Mouse (Mus musculus) ZHBTc4 (cell line): Measurements from ENCODE around the gene Med24.

ENCODE experiments used
- DNase-seq: peaks from one replicate; pipeline ENCODE4 v3.0.0-alpha.2; 2011; ENCODE audit warnings: low read depth, low spot score

Gene Med24

GRCm38 (mm10) chr11:98729119-98729588 lies at the start of gene Med24:
Med24 (minus strand) TSS chr11:98729435.
- peak; percentile 93 for DNase-seq

GRCm38 (mm10) chr11:98777888-98778287 lies 48.7 kb upstream of the Med24 start:
- no peak for DNase-seq

- DNase-seq, result peak; percentile 92
These were observed 47.8 kb upstream of the Med24 start for GRCm38 (mm10) chr11:98776843-98777590.

- DNase-seq, result peak; percentile 44
These were observed 47.0 kb upstream of the Med24 start for GRCm38 (mm10) chr11:98776052-98776764.

DNA sequence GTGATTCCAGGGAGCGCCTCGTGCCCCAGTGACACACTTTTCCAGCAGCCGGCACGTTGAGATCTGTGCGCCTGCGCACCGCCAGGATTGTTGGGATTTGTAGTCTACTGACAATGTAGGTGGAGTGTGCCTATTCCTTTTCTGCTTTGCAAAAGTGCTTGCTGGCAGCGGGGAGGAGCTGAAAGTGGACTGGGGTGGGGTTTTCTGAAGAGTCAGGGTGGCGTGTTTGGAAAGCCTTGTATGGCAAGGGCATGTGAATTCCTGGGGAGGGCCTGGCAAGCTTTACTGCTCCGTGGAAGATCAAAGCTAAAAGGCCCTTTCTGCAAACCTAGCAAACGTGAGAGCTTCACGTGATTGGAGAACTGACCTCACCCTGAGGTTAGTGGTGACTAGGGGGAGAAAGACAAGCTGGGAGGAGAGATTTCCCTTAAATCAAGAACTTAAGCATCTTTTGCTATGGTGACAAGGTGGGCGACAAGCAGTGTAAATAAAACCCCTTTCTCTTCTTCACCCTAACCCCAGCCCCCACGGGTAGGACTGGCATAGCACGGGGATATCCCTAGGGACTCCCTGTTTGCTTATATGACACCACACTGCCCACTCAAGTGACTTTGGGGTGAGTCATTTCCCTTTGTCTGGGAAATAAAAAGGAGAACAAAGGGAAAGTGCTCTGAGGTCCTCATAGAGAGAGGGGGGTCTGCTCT lies 46.3 kb upstream of the Med24 start:
- peak; percentile 99 for DNase-seq

DNA sequence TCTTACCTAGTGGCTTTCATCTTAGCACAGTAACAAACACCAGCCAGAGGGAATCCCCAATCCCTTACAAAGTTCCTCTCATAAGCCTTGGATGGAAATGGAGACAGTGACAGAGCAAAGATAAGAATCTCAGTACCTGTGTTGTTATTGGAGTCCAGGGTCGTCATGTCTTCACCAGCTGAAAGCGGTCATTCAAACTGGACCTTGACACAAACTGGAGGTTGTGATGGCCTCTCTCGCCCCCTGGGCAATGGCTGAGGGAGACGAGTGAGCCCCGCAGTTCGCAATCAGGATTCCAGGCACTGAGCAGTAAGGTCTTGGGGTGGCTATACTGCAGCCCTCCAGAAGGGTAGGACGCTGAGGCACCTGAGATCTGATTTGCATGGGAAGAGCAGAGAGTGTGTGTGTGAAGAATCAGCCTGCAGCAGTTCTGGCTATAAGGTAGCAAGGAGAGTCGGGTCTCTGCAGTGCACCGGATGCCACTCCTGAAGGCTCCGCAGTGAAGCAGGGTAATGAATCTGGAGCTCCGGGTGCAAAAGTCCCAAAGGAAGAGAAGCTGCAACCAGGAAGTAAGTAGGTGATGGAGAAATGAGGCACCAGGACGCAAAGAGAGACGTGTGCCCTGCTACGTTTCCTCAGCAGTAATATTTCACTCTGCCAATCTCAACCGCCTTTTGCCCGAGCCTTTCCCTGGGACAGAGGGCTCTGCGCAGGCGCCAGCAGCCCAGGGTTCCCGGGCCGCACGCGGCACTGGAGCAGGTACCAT lies 45.5 kb upstream of the Med24 start, which contains the start of gene Nr1d1:
TSS of gene Nr1d1 (minus strand) at position 752 of the 766 bp plus-strand sequence.
- DNase-seq, result no peak

- peak; percentile 99 for DNase-seq
These were observed 44.5 kb upstream of the Med24 start for GRCm38 (mm10) chr11:98773635-98774295.

DNA sequence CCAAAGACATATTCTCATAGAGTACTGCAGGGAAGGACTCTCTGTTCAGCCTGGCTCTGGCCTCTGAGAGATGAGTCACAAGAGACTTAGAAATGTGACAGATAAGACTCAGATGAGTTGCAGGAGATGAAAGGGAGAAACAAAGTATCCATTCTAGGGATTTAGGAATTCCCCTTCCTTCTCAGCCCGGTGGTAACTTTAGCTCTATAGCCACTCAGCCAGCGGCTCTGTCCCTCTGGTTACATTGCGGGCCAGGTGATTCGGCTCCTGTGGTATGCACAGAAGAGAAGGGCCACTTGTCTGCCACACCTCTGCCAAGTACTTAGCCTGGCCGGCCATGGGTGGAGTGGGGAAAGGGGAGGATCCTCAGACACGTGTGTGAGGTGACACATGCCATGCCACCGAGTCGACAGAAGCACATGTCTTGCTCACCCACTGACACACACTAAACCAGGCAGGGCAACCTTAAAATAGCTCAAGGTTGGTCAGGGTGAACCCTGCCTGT lies 43.5 kb upstream of the Med24 start:
- no peak for DNase-seq

GRCm38 (mm10) chr11:98771844-98772525 lies 42.8 kb upstream of the Med24 start:
- DNase-seq, result no peak

- DNase-seq, result no peak
These were observed 41.9 kb upstream of the Med24 start for GRCm38 (mm10) chr11:98771131-98771530.

- DNase-seq, result no peak
These were observed 41.1 kb upstream of the Med24 start for GRCm38 (mm10) chr11:98770096-98770975.

DNA sequence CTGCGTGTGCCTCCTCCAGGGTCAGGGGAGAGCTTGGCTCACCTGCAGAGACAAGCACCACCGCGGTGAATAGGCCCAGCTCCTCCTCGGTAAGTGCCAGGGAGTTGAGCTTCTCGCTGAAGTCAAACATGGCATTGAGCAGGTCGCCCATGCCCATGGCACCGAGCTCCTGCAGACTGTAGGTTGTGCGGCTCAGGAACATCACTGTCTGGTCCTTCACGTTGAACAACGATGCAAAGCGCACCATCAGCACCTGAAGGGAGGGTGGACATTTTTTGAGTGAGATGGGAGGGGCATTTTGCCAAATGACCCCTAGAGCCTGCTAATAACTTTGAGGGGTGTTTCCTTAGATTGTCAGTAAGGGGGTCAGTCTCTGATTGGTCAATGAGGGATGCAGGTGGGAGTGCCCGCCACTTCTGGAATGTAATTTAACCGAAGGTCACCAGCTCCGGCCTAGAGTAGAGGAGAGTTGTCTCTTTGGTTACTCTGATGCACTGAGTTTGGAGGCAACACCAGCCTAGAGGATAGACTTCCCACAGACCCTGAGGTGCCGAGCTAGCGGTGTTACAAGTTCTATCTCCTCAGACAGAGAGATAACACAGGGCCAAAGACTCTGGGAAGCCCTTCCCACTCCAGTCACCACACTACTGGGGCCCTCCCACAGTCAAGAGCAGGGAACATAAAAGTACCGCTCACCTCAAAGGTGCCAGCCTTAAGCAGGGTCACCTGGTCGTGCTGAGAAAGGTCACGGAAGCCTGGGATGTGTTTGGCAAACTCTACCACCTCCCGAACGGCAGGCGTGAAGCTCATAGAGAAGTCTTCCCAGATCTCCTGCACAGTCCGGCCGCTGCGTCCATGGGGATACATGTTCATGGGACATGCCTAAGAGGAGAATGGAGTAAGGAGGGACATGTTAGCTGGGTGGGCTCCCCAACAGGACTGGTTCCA lies 40.0 kb upstream of the Med24 start:
- no peak for DNase-seq

- DNase-seq, result no peak
These were observed 39.1 kb upstream of the Med24 start for GRCm38 (mm10) chr11:98768127-98769006.

DNA sequence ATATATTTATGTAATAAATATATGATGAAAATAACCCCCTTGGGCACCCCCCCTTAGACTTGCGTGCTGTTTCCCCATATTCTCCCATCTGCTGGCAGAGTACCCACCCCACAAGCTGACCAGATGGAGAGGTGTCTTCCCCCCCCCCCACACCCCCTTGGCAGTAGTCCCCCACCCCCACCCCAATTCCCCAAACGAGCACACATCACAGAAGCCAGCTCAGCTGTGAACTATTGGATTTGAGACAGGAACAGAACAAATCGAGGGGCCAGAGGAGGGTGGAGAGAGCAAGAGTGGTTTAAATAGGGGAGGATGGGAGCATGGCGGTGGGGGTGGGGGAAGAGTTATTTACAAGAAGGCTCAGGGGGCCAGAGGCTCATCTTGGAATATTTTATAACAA lies 38.5 kb upstream of the Med24 start:
- DNase-seq, result no peak

GRCm38 (mm10) chr11:98767276-98767675 lies 38.0 kb upstream of the Med24 start:
- DNase-seq, result peak; percentile 54

- no peak for DNase-seq
These were observed 37.6 kb upstream of the Med24 start for GRCm38 (mm10) chr11:98766816-98767215.

DNA sequence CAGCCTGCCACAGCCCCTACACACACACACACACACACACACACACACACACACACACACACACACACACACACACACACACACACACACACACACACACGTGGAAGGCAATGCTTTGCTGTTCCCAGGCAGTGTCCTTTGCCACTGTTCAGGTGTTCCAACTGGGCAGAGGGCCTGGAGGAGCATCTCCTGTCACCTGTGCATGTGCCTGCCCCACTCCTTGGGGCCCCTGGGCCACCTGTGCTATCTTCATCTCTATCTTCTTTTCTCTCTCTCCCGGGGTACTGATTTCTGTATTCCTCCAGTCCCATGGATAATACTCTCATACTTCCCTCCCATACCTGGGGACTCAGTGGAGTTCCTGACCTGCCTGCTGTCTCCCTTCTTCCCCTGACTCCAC lies 37.1 kb upstream of the Med24 start:
- DNase-seq, result no peak
